In the genomic region with DNA sequence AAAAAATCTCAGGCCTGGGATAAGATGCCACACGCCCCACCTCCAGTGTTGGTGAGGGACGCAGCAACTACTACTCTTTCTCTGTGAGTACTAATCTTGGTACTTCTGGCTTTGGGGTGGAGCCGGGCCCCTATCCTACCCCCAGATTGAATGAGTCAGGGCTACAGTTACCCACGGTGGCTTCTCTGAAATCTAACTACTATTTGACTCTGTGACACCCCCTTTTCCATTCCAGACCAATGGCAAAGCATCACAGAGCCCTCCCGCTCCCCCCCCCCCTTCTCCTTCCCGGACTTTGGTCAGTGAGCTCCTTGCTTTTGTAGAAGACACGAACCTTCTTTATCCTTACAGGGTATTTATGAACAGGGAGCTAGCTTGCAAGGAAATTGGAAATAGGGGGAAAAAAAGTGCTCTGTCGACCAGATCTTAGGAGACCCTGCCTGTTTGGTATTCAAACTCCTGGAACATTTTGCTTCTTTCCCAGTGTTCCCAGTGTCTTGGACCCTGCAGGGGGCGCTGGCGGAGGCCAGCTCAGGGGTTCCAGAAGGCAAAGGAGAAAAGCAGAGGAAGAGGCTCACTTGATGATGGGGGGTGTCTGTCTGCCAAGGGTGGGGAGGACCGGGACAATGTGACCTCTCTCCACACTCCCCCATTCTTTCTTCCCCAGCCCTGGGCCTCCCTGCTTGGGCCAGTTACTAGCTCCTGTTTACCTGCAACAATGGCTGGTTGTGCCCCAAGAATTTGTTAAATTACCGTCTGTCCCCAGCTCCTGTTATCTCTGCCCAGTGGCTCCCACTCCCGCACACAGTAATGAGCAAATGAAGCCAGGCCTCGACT, we compare ENCODE assay signal across 8 mouse cellular contexts. TPM values are rescaled to one million over a fixed set of nuclear protein-coding genes. Genes with fewer than 3 reads are reported as not detected.
DNase-seq lines count a peak whose midpoint lies in the region; ATAC-seq and TF ChIP-seq lines count a peak whose summit lies in the region.

No protein-coding gene starts in this region.

- TF ChIP-seq POLR2A in testis, adult 2 months (IDR thresholded peaks at IDR 0.05; ENCODE audit: control insufficient read depth, low read depth, low read length), result no peak

- TF ChIP-seq CTCF in testis, adult 2 months (IDR thresholded peaks at IDR 0.05; ENCODE audit: control insufficient read depth, insufficient read depth, insufficient replicate concordance, low read depth, low read length), result 0 out of 2 replicates have a peak, but pooled peaks have one; percentile 4

- peak overlapping the region; percentile 97 for H3K4me3 ChIP-seq in kidney, embryonic 15.5 days (replicated peaks)
- H3K4me3 ChIP-seq in forebrain, embryonic 14.5 days (ENCODE audit: low read depth, low read length), result peak overlapping the region; percentile 99
- H3K4me3 ChIP-seq in liver, embryonic 15.5 days (replicated peaks), result no peak overlapping the region
- peak overlapping the region; percentile 80 for H3K4me3 ChIP-seq in testis, adult 2 months (ENCODE audit: control insufficient read depth, low read depth, low read length)

- H3K27ac ChIP-seq in kidney, embryonic 15.5 days, result peak overlapping the region; percentile 79
- H3K27ac ChIP-seq in forebrain, embryonic 14.5 days (ENCODE audit: low read depth, low read length), result peak overlapping the region; percentile 100
- H3K27ac ChIP-seq in liver, embryonic 15.5 days (replicated peaks), result no peak overlapping the region
- peak overlapping the region; percentile 68 for H3K27ac ChIP-seq in testis, adult 2 months (ENCODE audit: control insufficient read depth, insufficient read depth, low read depth, low read length)

- no peak for DNase-seq in kidney, adult 9 months
- DNase-seq in ZHBTc4 (ENCODE audit: low read depth, low spot score), result peak; percentile 62
- DNase-seq in forebrain, embryonic 14.5 days (ENCODE audit: low spot score), result peak; percentile 84

- ATAC-seq in kidney, embryonic 15.5 days (replicated peaks; ENCODE audit: low FRiP score), result no peak
- peak; percentile 6; the same call in 1 of the 2 replicates for ATAC-seq in forebrain, embryonic 14.5 days
- ATAC-seq in liver, embryonic 15.5 days (ENCODE audit: insufficient read depth), result no peak
- no peak for ATAC-seq in frontal cortex, adult (ENCODE audit: low TSS enrichment)
- ATAC-seq in activated CD4-positive, CD25-positive, alpha-beta regulatory T cell, adult 4 months, result no peak

- peak overlapping the region; percentile 88 for H3K4me2 ChIP-seq in kidney, embryonic 15.5 days
- peak overlapping the region; percentile 94 for H3K4me2 ChIP-seq in forebrain, embryonic 14.5 days (ENCODE audit: low read length)
- peak overlapping the region; percentile 69; the same call in 1 of the 2 replicates for H3K4me2 ChIP-seq in liver, embryonic 15.5 days

- H3K9ac ChIP-seq in kidney, embryonic 15.5 days, result peak overlapping the region; percentile 97
- H3K9ac ChIP-seq in forebrain, embryonic 14.5 days (ENCODE audit: low read length), result peak overlapping the region; percentile 100
- no peak overlapping the region for H3K9ac ChIP-seq in liver, embryonic 15.5 days

- no peaks in the 10 kb centered on the region for H3K9me3 ChIP-seq in kidney, embryonic 15.5 days (replicated peaks)
- H3K9me3 ChIP-seq in forebrain, embryonic 14.5 days (replicated peaks; ENCODE audit: control insufficient read depth, low read length), result no peaks in the 10 kb centered on the region
- no peaks in the 10 kb centered on the region for H3K9me3 ChIP-seq in liver, embryonic 15.5 days (replicated peaks)

- H3K4me1 ChIP-seq in kidney, embryonic 15.5 days, result peaks cover 70% of the 10 kb centered on the region
- H3K4me1 ChIP-seq in forebrain, embryonic 14.5 days (ENCODE audit: control insufficient read depth, insufficient read depth, low read length), result peaks cover 53% of the 10 kb centered on the region
- H3K4me1 ChIP-seq in liver, embryonic 15.5 days (replicated peaks), result 0 out of 2 replicates have a peak, but pooled peaks cover 2% of the 10 kb centered on the region
- peaks cover 29% of the 10 kb centered on the region for H3K4me1 ChIP-seq in testis, adult 2 months (ENCODE audit: control insufficient read depth, insufficient read depth, low read length)

- peaks cover 13% of the 10 kb centered on the region; the same call in 1 of the 2 replicates for H3K36me3 ChIP-seq in kidney, embryonic 15.5 days
- H3K36me3 ChIP-seq in forebrain, embryonic 14.5 days (ENCODE audit: control insufficient read depth, insufficient read depth, low read length), result peaks cover 36% of the 10 kb centered on the region
- H3K36me3 ChIP-seq in liver, embryonic 15.5 days (replicated peaks), result no peaks in the 10 kb centered on the region
- no peaks in the 10 kb centered on the region for H3K36me3 ChIP-seq in testis, adult 2 months (ENCODE audit: control insufficient read depth, insufficient read depth, low read length)

- WGBS in kidney, embryonic 15.5 days, result 15% methylated on average over 14 of the region's 14 CpGs
- 1% methylated on average over 14 of the region's 14 CpGs for WGBS in forebrain, embryonic 14.5 days
- WGBS in liver, embryonic 15.5 days (ENCODE audit: insufficient replicate concordance), result 10% methylated on average over 14 of the region's 14 CpGs

- peaks cover 17% of the 10 kb centered on the region for H3K27me3 ChIP-seq in kidney, embryonic 15.5 days
- H3K27me3 ChIP-seq in forebrain, embryonic 14.5 days (replicated peaks; ENCODE audit: control insufficient read depth, insufficient read depth, low read length), result no peaks in the 10 kb centered on the region
- H3K27me3 ChIP-seq in liver, embryonic 15.5 days, result peaks cover 100% of the 10 kb centered on the region
- no peaks in the 10 kb centered on the region; the same call in 1 of the 2 replicates for H3K27me3 ChIP-seq in testis, adult 2 months (ENCODE audit: control insufficient read depth, insufficient read depth, low read length)

RNA-seq across cellular contexts. Expression of gene Msi1, which starts 1.9 kb away (rescaled TPM):
- polyA plus RNA-seq in kidney, embryonic 15.5 days (2015; fragmentation: Nextera tagmentation; extraction: Ambion mirVana), result 21.1 and 22.0 TPM in 2 replicates
- 63.3 and 69.4 TPM in 2 replicates for polyA plus RNA-seq in forebrain, embryonic 14.5 days (2014; fragmentation: Nextera tagmentation; extraction: Ambion mirVana)
- 0.36 and 0.44 TPM in 2 replicates for polyA plus RNA-seq in liver, embryonic 15.5 days (2015; fragmentation: Nextera tagmentation; extraction: Ambion mirVana)
- 61.9 and 63.9 TPM in 2 replicates for polyA plus RNA-seq in testis, adult 2 months (2012; rRNA removed)
- polyA plus RNA-seq in activated CD4-positive, CD25-positive, alpha-beta regulatory T cell, adult 4 months (2017; shearing (Covaris generic)), result not detected

RNA-seq across cellular contexts. Expression of gene Pla2g1b, which starts 34.8 kb away (rescaled TPM):
- polyA plus RNA-seq in kidney, embryonic 15.5 days (2015; fragmentation: Nextera tagmentation; extraction: Ambion mirVana), result 0.61 and 1.2 TPM in 2 replicates
- not detected in 2 replicates for polyA plus RNA-seq in forebrain, embryonic 14.5 days (2014; fragmentation: Nextera tagmentation; extraction: Ambion mirVana)
- not detected in 2 replicates for polyA plus RNA-seq in liver, embryonic 15.5 days (2015; fragmentation: Nextera tagmentation; extraction: Ambion mirVana)
- polyA plus RNA-seq in testis, adult 2 months (2012; rRNA removed), result 0.64 and 0.87 TPM in 2 replicates
- not detected for polyA plus RNA-seq in activated CD4-positive, CD25-positive, alpha-beta regulatory T cell, adult 4 months (2017; shearing (Covaris generic))

RNA-seq across cellular contexts. Expression of gene Sirt4, which starts 53.2 kb away (rescaled TPM):
- polyA plus RNA-seq in kidney, embryonic 15.5 days (2015; fragmentation: Nextera tagmentation; extraction: Ambion mirVana), result 24.6 and 25.0 TPM in 2 replicates
- 19.5 and 24.3 TPM in 2 replicates for polyA plus RNA-seq in forebrain, embryonic 14.5 days (2014; fragmentation: Nextera tagmentation; extraction: Ambion mirVana)
- polyA plus RNA-seq in liver, embryonic 15.5 days (2015; fragmentation: Nextera tagmentation; extraction: Ambion mirVana), result 6.0 and 6.1 TPM in 2 replicates
- 34.6 and 38.4 TPM in 2 replicates for polyA plus RNA-seq in testis, adult 2 months (2012; rRNA removed)
- 10 to 100 TPM; 10.4 to 14.9 TPM for polyA plus RNA-seq in activated CD4-positive, CD25-positive, alpha-beta regulatory T cell, adult 4 months (2017; shearing (Covaris generic))

Comparison
In these comparisons a context has a peak if more than half of its experiments do, and no peak if none do; other contexts are left out.
1. RNA of gene Msi1, which starts 1.9 kb away (polyA plus RNA-seq): 63.3 to 69.4 TPM in forebrain, embryonic 14.5 days, 61.9 to 63.9 TPM in testis, adult 2 months and 21.1 to 22.0 TPM in kidney, embryonic 15.5 days; 0.36 to 0.44 TPM in liver, embryonic 15.5 days and not detected in activated CD4-positive, CD25-positive, alpha-beta regulatory T cell, adult 4 months; every median in the first group is over 10 times any median in the second.
2. Peak in every context shown above with its lines, with median percentiles within 50 percentile points of each other: H3K4me2 ChIP-seq.